Mouse (Mus musculus): ENCODE results near the gene Eef1akmt3.

DNA sequence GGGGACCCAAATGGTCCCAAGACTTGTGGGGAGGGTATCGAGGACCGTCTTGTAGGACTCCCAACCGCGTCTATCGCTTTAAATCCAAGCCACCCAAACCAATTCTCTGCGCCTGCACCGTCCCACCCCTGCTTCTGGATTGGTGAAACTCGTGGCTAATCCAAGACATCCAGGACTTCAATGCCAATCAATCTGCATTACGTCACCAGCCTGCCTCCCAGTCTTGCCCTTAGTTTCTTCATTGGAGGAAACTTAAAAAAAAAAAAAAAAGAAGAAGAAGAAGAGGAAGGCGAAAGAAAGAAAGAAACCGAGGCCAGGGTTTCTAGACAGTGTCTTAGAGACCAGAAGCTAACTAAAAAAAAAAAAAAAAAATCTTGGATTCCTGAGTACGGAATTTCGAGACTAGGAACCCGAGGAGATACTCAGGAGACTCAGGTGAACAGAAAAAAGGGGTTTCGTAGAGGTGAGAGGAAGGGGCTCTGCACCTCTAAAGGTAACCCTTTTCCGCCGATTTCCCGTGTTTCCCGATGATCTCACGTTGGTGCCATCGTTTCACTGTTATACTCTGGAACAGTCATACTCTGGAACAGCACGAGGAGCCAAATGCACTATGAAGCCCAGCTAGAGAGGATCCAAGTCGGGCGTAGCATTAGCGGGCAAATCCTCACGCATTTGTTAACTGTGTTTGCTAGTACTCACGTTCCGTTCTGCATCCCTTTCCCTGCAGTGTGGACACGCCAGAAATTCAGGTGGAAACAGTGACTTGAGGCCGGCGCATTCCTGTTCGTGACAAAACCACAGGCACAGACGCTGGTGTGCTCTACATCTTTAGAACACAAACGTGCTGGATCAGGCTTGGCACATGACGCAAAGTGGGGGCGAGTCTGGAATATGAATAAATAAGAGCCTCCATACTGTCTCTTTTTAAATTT is 29.1 kb upstream of the Eef1akmt3 start, which contains the start of gene Tspan31:
- TF ChIP-seq CTCF (IDR thresholded peaks at IDR 0.05; ENCODE audit: low read depth) (no peak), EP300 (optimal IDR thresholded peaks at IDR 0.05) (no peak)

Measured in stomach, postnatal 0 days (tissue).